Mouse (Mus musculus) T-helper 1 cell (primary cell): ENCODE measurements around the gene Nucks1.

Experiments used
- in situ Hi-C: fragments of 300-600 bp; cut with MboI, MseI; formaldehyde crosslinking; loops from one replicate; pipeline ENCODE4 v1.15.1; 2025; ENCODE audit warnings: high pct_unique_total_duplicates

The Nucks1 gene

GRCm38 (mm10) chr1:131964580-131964979 is 54.2 kb downstream of the Nucks1 start:
- in situ Hi-C loops = no loop called here

- in situ Hi-C loops = no loop called here
Measured at GRCm38 (mm10) chr1:131965818-131966217, 55.5 kb downstream of the Nucks1 start.

GRCm38 (mm10) chr1:131967336-131967735 is 57.0 kb downstream of the Nucks1 start:
- in situ Hi-C loops = no loop called here

- in situ Hi-C loops = no loop called here
Measured at GRCm38 (mm10) chr1:131968556-131968955, 58.2 kb downstream of the Nucks1 start.

- in situ Hi-C loops = no loop called here
Measured at GRCm38 (mm10) chr1:131968983-131969382, 58.6 kb downstream of the Nucks1 start.

- in situ Hi-C loops = no loop called here
Measured at GRCm38 (mm10) chr1:131969825-131970224, 59.5 kb downstream of the Nucks1 start.

GRCm38 (mm10) chr1:131970322-131970660 is 60.0 kb downstream of the Nucks1 start:
- in situ Hi-C loops = no loop called here

GRCm38 (mm10) chr1:131970661-131971520 is 60.6 kb downstream of the Nucks1 start:
- in situ Hi-C loops = no loop called here

- in situ Hi-C loops = no loop called here
Measured at GRCm38 (mm10) chr1:131971771-131972497, 61.6 kb downstream of the Nucks1 start.

- in situ Hi-C loops = no loop called here
Measured at GRCm38 (mm10) chr1:131972498-131973334, 62.4 kb downstream of the Nucks1 start.

GRCm38 (mm10) chr1:131973991-131974390 is 63.7 kb downstream of the Nucks1 start:
- in situ Hi-C loops = no loop called here

GRCm38 (mm10) chr1:131976886-131977285 is 66.6 kb downstream of the Nucks1 start:
- in situ Hi-C loops = loop anchor here (5.0 kb wide), 1 partner anchor 140 kb away; no protein-coding TSS in a partner anchor

GRCm38 (mm10) chr1:131980471-131980870 is 70.1 kb downstream of the Nucks1 start:
- in situ Hi-C loops = no loop called here

GRCm38 (mm10) chr1:131981378-131982013 is 71.2 kb downstream of the Nucks1 start:
- in situ Hi-C loops = no loop called here

GRCm38 (mm10) chr1:131982907-131983306 is 72.6 kb downstream of the Nucks1 start:
- in situ Hi-C loops = no loop called here

- in situ Hi-C loops = no loop called here
Measured at GRCm38 (mm10) chr1:131983806-131984205, 73.5 kb downstream of the Nucks1 start.
